Mouse (Mus musculus) megakaryocyte-erythroid progenitor cell, adult 5-6 weeks (primary cell): ENCODE measurements around the gene Prdx1. TPM values are rescaled to one million over a fixed set of nuclear protein-coding genes. Genes with fewer than 3 reads are reported as not detected.
A peak's percentile ranks its signal among the peaks of the same experiment; 100 is the strongest.
"Not testable (repeated sequence)": the region's sequence is repeated elsewhere in the genome, so short reads cannot be mapped to it uniquely, and the experiment has no call there.

ENCODE experiments used
- ATAC-seq: replicated peaks from 2 replicates; pipeline ENCODE4 v1.8.0; 2016; ENCODE audit warnings: mild to moderate bottlenecking, inconsistent platforms; ENCODE audit not compliant: severe bottlenecking, poor library complexity, low FRiP score, low TSS enrichment
- total RNA-seq, 2 experiments: library from RNA; stranded (forward) in 1 of 2; stranded (reverse) in 1 of 2; fragments of 200-1000, 215-1000 nt in 1 of 2; fragments of >200 nt in 1 of 2; fragmentation: Nextera tagmentation in 1 of 2; gene quantifications; 2 replicates each; pipeline ENCODE4 v1.2.3; 2014 to 2017

The Prdx1 gene
- total RNA-seq, 2 experiments from 2014 or later = 208 to 268 TPM

GRCm38 (mm10) chr4:116674761-116675160 is 10.6 kb upstream of the Prdx1 start:
- not testable (repeated sequence) for ATAC-seq

- no peak for ATAC-seq
Measured at GRCm38 (mm10) chr4:116676027-116676426, 9.3 kb upstream of the Prdx1 start.

GRCm38 (mm10) chr4:116677808-116678207 is 7.5 kb upstream of the Prdx1 start:
- ATAC-seq = no peak

- no peak for ATAC-seq
Measured at GRCm38 (mm10) chr4:116679141-116679540, 6.2 kb upstream of the Prdx1 start.

- ATAC-seq = not testable (repeated sequence)
Measured at GRCm38 (mm10) chr4:116680521-116680920, 4.8 kb upstream of the Prdx1 start.

GRCm38 (mm10) chr4:116683957-116684356 is 1.4 kb upstream of the Prdx1 start:
- ATAC-seq = no peak

GRCm38 (mm10) chr4:116684665-116685064 is 679 bp upstream of the Prdx1 start:
- ATAC-seq = no peak

- ATAC-seq = no peak
Measured at GRCm38 (mm10) chr4:116687041-116687440, 1.7 kb downstream of the Prdx1 start.

- no peak for ATAC-seq
Measured at GRCm38 (mm10) chr4:116689309-116689876, 4.0 kb downstream of the Prdx1 start.

GRCm38 (mm10) chr4:116692146-116692545 is 6.8 kb downstream of the Prdx1 start:
- no peak for ATAC-seq

- no peak for ATAC-seq
Measured at GRCm38 (mm10) chr4:116693785-116694184, 8.4 kb downstream of the Prdx1 start.

GRCm38 (mm10) chr4:116698693-116699342 is 13.5 kb downstream of the Prdx1 start:
- ATAC-seq = peak; percentile 63

- ATAC-seq = no peak
Measured at GRCm38 (mm10) chr4:116700964-116701363, 15.6 kb downstream of the Prdx1 start.

GRCm38 (mm10) chr4:116703804-116704203 is 18.5 kb downstream of the Prdx1 start:
- ATAC-seq = no peak

GRCm38 (mm10) chr4:116707666-116708065 is 22.3 kb downstream of the Prdx1 start:
- no peak for ATAC-seq

GRCm38 (mm10) chr4:116708201-116708764 is 22.9 kb downstream of the Prdx1 start, which contains the start of the genes Mmachc and Ccdc163:
Gene Mmachc, minus strand, starts transcription at chr4:116708406.
Gene Ccdc163, plus strand, starts transcription at chr4:116708509.
- peak; percentile 98 for ATAC-seq

GRCm38 (mm10) chr4:116708791-116709390 is 23.5 kb downstream of the Prdx1 start:
- peak; percentile 27 for ATAC-seq

GRCm38 (mm10) chr4:116710154-116710553 is 24.8 kb downstream of the Prdx1 start:
- ATAC-seq = no peak

GRCm38 (mm10) chr4:116712536-116712935 is 27.2 kb downstream of the Prdx1 start:
- ATAC-seq = no peak

GRCm38 (mm10) chr4:116719396-116719795 is 34.1 kb downstream of the Prdx1 start:
- ATAC-seq = peak; percentile 42
